Mouse (Mus musculus): ENCODE data around the gene Krt9. TPM values are rescaled to one million over a fixed set of nuclear protein-coding genes. Genes with fewer than 3 reads are reported as not detected.

The Krt9 gene
- polyA plus RNA-seq, 1 experiment from 2014 or later, result 0.09 TPM

- Histone ChIP-seq H3K9ac (ENCODE audit: low read length) (no peak overlapping the region), H3K9me3 (ENCODE audit: control insufficient read depth, low read length) (no peaks in the 10 kb centered on the region), H3K27ac (replicated peaks; ENCODE audit: low read depth, low read length) (no peak overlapping the region), H3K4me2 (ENCODE audit: low read depth, severe bottlenecking) (peak overlapping the region; percentile 47), H3K4me1 (ENCODE audit: control insufficient read depth, insufficient read depth, low read length) (peaks cover 3% of the 10 kb centered on the region; the same call in 1 of the 2 replicates), H3K36me3 (ENCODE audit: control insufficient read depth, insufficient read depth, low read length) (no peaks in the 10 kb centered on the region), H3K4me3 (ENCODE audit: low read depth, low read length) (peak overlapping the region; percentile 21), H3K27me3 (ENCODE audit: control insufficient read depth, insufficient read depth, low read length) (peaks cover 19% of the 10 kb centered on the region)
- WGBS, result 2% methylated on average over 13 of the region's 13 CpGs
- ATAC-seq (ENCODE audit: insufficient number of reproducible peaks, low FRiP score, low TSS enrichment, low read depth) (0 out of 2 replicates have a peak, but pooled peaks have one; percentile 44), DNase-seq (ENCODE audit: low spot score) (no peak)
Observed at GRCm38 (mm10) chr11:100145858-100146560, 47.0 kb downstream of the Krt9 start.

GRCm38 (mm10) chr11:100145104-100145503, 47.9 kb downstream of the Krt9 start:
- Histone ChIP-seq H3K4me1 (ENCODE audit: control insufficient read depth, insufficient read depth, low read length) (peaks cover 6% of the 10 kb centered on the region; the same call in 1 of the 2 replicates), H3K4me2 (ENCODE audit: low read depth, severe bottlenecking) (peak overlapping the region; percentile 47), H3K9ac (ENCODE audit: low read length) (no peak overlapping the region), H3K4me3 (ENCODE audit: low read depth, low read length) (peak overlapping the region; percentile 21), H3K36me3 (ENCODE audit: control insufficient read depth, insufficient read depth, low read length) (no peaks in the 10 kb centered on the region), H3K27me3 (ENCODE audit: control insufficient read depth, insufficient read depth, low read length) (peaks cover 19% of the 10 kb centered on the region), H3K27ac (replicated peaks; ENCODE audit: low read depth, low read length) (no peak overlapping the region), H3K9me3 (ENCODE audit: control insufficient read depth, low read length) (no peaks in the 10 kb centered on the region)
- ATAC-seq (ENCODE audit: insufficient number of reproducible peaks, low FRiP score, low TSS enrichment, low read depth) (no peak), DNase-seq (ENCODE audit: low spot score) (no peak)
- 2% methylated on average over 20 of the region's 20 CpGs for WGBS

- Histone ChIP-seq H3K4me1 (ENCODE audit: control insufficient read depth, insufficient read depth, low read length) (peaks cover 10% of the 10 kb centered on the region; the same call in 1 of the 2 replicates), H3K27ac (replicated peaks; ENCODE audit: low read depth, low read length) (no peak overlapping the region), H3K4me3 (ENCODE audit: low read depth, low read length) (no peak overlapping the region), H3K9ac (ENCODE audit: low read length) (no peak overlapping the region), H3K4me2 (ENCODE audit: low read depth, severe bottlenecking) (no peak overlapping the region), H3K9me3 (ENCODE audit: control insufficient read depth, low read length) (no peaks in the 10 kb centered on the region), H3K36me3 (ENCODE audit: control insufficient read depth, insufficient read depth, low read length) (no peaks in the 10 kb centered on the region), H3K27me3 (ENCODE audit: control insufficient read depth, insufficient read depth, low read length) (peaks cover 18% of the 10 kb centered on the region)
- 90% methylated on average over 21 of the region's 21 CpGs for WGBS
- no peak for ATAC-seq (ENCODE audit: insufficient number of reproducible peaks, low FRiP score, low TSS enrichment, low read depth)
- no peak for DNase-seq (ENCODE audit: low spot score)
Observed at GRCm38 (mm10) chr11:100140966-100141365, 52.1 kb downstream of the Krt9 start.

GRCm38 (mm10) chr11:100139391-100139790, 53.7 kb downstream of the Krt9 start:
- Histone ChIP-seq H3K9ac (ENCODE audit: low read length) (no peak overlapping the region), H3K4me1 (ENCODE audit: control insufficient read depth, insufficient read depth, low read length) (0 out of 2 replicates have a peak, but pooled peaks cover 7% of the 10 kb centered on the region), H3K9me3 (ENCODE audit: control insufficient read depth, low read length) (no peaks in the 10 kb centered on the region), H3K27me3 (ENCODE audit: control insufficient read depth, insufficient read depth, low read length) (peaks cover 3% of the 10 kb centered on the region; the same call in 1 of the 2 replicates), H3K4me2 (ENCODE audit: low read depth, severe bottlenecking) (no peak overlapping the region), H3K36me3 (ENCODE audit: control insufficient read depth, insufficient read depth, low read length) (no peaks in the 10 kb centered on the region), H3K27ac (replicated peaks; ENCODE audit: low read depth, low read length) (no peak overlapping the region), H3K4me3 (ENCODE audit: low read depth, low read length) (no peak overlapping the region)
- DNase-seq (ENCODE audit: low spot score) (no peak), ATAC-seq (ENCODE audit: insufficient number of reproducible peaks, low FRiP score, low TSS enrichment, low read depth) (no peak)
- WGBS, result 61% methylated on average over 2 of the region's 2 CpGs

- H3K27ac ChIP-seq (replicated peaks; ENCODE audit: low read depth, low read length), result no peak overlapping the region
- 54% methylated on average over 7 of the region's 7 CpGs for WGBS
- no peaks in the 10 kb centered on the region for H3K27me3 ChIP-seq (ENCODE audit: control insufficient read depth, insufficient read depth, low read length)
Observed at GRCm38 (mm10) chr11:100138809-100139208, 54.2 kb downstream of the Krt9 start.

GRCm38 (mm10) chr11:100137693-100138092, 55.4 kb downstream of the Krt9 start:
- no peak overlapping the region for H3K4me3 ChIP-seq (ENCODE audit: low read depth, low read length)
- H3K9me3 ChIP-seq (ENCODE audit: control insufficient read depth, low read length), result no peaks in the 10 kb centered on the region
- H3K36me3 ChIP-seq (ENCODE audit: control insufficient read depth, insufficient read depth, low read length), result no peaks in the 10 kb centered on the region
- 32% methylated on average over 5 of the region's 5 CpGs for WGBS
- ATAC-seq (ENCODE audit: insufficient number of reproducible peaks, low FRiP score, low TSS enrichment, low read depth), result no peak
- no peak overlapping the region for H3K27ac ChIP-seq (replicated peaks; ENCODE audit: low read depth, low read length)
- no peaks in the 10 kb centered on the region for H3K27me3 ChIP-seq (ENCODE audit: control insufficient read depth, insufficient read depth, low read length)
- no peak overlapping the region for H3K9ac ChIP-seq (ENCODE audit: low read length)
- H3K4me2 ChIP-seq (ENCODE audit: low read depth, severe bottlenecking), result no peak overlapping the region
- no peak for DNase-seq (ENCODE audit: low spot score)
- 0 out of 2 replicates have a peak, but pooled peaks cover 7% of the 10 kb centered on the region for H3K4me1 ChIP-seq (ENCODE audit: control insufficient read depth, insufficient read depth, low read length)

More at GRCm38 (mm10) chr11:100138809-100139208, 54.2 kb downstream of the Krt9 start:
- Histone ChIP-seq H3K4me1 (ENCODE audit: control insufficient read depth, insufficient read depth, low read length) (0 out of 2 replicates have a peak, but pooled peaks cover 7% of the 10 kb centered on the region), H3K36me3 (ENCODE audit: control insufficient read depth, insufficient read depth, low read length) (no peaks in the 10 kb centered on the region), H3K9ac (ENCODE audit: low read length) (no peak overlapping the region), H3K4me3 (ENCODE audit: low read depth, low read length) (no peak overlapping the region), H3K9me3 (ENCODE audit: control insufficient read depth, low read length) (no peaks in the 10 kb centered on the region), H3K4me2 (ENCODE audit: low read depth, severe bottlenecking) (no peak overlapping the region)
- no peak for DNase-seq (ENCODE audit: low spot score)
- ATAC-seq (ENCODE audit: insufficient number of reproducible peaks, low FRiP score, low TSS enrichment, low read depth), result no peak

Other genes with a start within 250 kb of the Krt9 start
- not detected in 2 replicates for gene Krtap9-5, start 244.8 kb downstream of the Krt9 start, polyA plus RNA-seq (2014; fragmentation: Nextera tagmentation; extraction: Ambion mirVana)
- gene Krtap29-1, start 214.2 kb downstream of the Krt9 start, polyA plus RNA-seq (2014; fragmentation: Nextera tagmentation; extraction: Ambion mirVana), result not detected in 2 replicates
- not detected in 2 replicates for gene Krtap16-1, start 206.6 kb downstream of the Krt9 start, polyA plus RNA-seq (2014; fragmentation: Nextera tagmentation; extraction: Ambion mirVana)
- 0.48 and 1.0 TPM in 2 replicates for gene Krtap17-1, start 199.3 kb downstream of the Krt9 start, polyA plus RNA-seq (2014; fragmentation: Nextera tagmentation; extraction: Ambion mirVana)
- gene Krt33a, start 177.0 kb downstream of the Krt9 start, polyA plus RNA-seq (2014; fragmentation: Nextera tagmentation; extraction: Ambion mirVana), result not detected in 2 replicates
- gene Krt33b, start 163.4 kb downstream of the Krt9 start, polyA plus RNA-seq (2014; fragmentation: Nextera tagmentation; extraction: Ambion mirVana), result 0.15 and 0.16 TPM in 2 replicates
- not detected in 2 replicates for gene Krt34, start 151.7 kb downstream of the Krt9 start, polyA plus RNA-seq (2014; fragmentation: Nextera tagmentation; extraction: Ambion mirVana)
- gene Krt31, start 142.7 kb downstream of the Krt9 start, polyA plus RNA-seq (2014; fragmentation: Nextera tagmentation; extraction: Ambion mirVana), result not detected in 2 replicates
- gene Krt32, start 105.0 kb downstream of the Krt9 start, polyA plus RNA-seq (2014; fragmentation: Nextera tagmentation; extraction: Ambion mirVana), result not detected in 2 replicates
- gene Krt35, start 97.0 kb downstream of the Krt9 start, polyA plus RNA-seq (2014; fragmentation: Nextera tagmentation; extraction: Ambion mirVana), result 0.11 TPM in 1 of 2 replicates, not detected in the other
- gene Krt36, start 87.6 kb downstream of the Krt9 start, polyA plus RNA-seq (2014; fragmentation: Nextera tagmentation; extraction: Ambion mirVana), result 0.08 and 0.11 TPM in 2 replicates
- gene Krt13, start 71.7 kb downstream of the Krt9 start, polyA plus RNA-seq (2014; fragmentation: Nextera tagmentation; extraction: Ambion mirVana), result not detected in 2 replicates
- gene Krt15, start 57.3 kb downstream of the Krt9 start, polyA plus RNA-seq (2014; fragmentation: Nextera tagmentation; extraction: Ambion mirVana), result 3.4 and 6.7 TPM in 2 replicates
- gene Krt19, start 44.6 kb downstream of the Krt9 start, polyA plus RNA-seq (2014; fragmentation: Nextera tagmentation; extraction: Ambion mirVana), result 6.4 and 8.0 TPM in 2 replicates
- gene Krt14, start 14.3 kb upstream of the Krt9 start, polyA plus RNA-seq (2014; fragmentation: Nextera tagmentation; extraction: Ambion mirVana), result 47.5 and 49.6 TPM in 2 replicates
- gene Krt16, start 55.7 kb upstream of the Krt9 start, polyA plus RNA-seq (2014; fragmentation: Nextera tagmentation; extraction: Ambion mirVana), result not detected in 2 replicates
- gene Krt17, start 67.8 kb upstream of the Krt9 start, polyA plus RNA-seq (2014; fragmentation: Nextera tagmentation; extraction: Ambion mirVana), result 11.2 and 11.6 TPM in 2 replicates
- gene Krt42, start 76.6 kb upstream of the Krt9 start, polyA plus RNA-seq (2014; fragmentation: Nextera tagmentation; extraction: Ambion mirVana), result 0.09 and 0.26 TPM in 2 replicates
- gene Eif1, start 126.6 kb upstream of the Krt9 start, polyA plus RNA-seq (2014; fragmentation: Nextera tagmentation; extraction: Ambion mirVana), result 1,608 and 1,642 TPM in 2 replicates
- gene Gast, start 141.2 kb upstream of the Krt9 start, polyA plus RNA-seq (2014; fragmentation: Nextera tagmentation; extraction: Ambion mirVana), result not detected in 2 replicates
- gene Hap1, start 162.9 kb upstream of the Krt9 start, polyA plus RNA-seq (2014; fragmentation: Nextera tagmentation; extraction: Ambion mirVana), result 0.38 and 0.39 TPM in 2 replicates
- gene Jup, start 204.5 kb upstream of the Krt9 start, polyA plus RNA-seq (2014; fragmentation: Nextera tagmentation; extraction: Ambion mirVana), result 29.8 and 32.3 TPM in 2 replicates
- gene P3h4, start 221.6 kb upstream of the Krt9 start, polyA plus RNA-seq (2014; fragmentation: Nextera tagmentation; extraction: Ambion mirVana), result 36.7 and 40.2 TPM in 2 replicates
- 81.3 and 85.4 TPM in 2 replicates for gene Fkbp10, start 222.5 kb upstream of the Krt9 start, polyA plus RNA-seq (2014; fragmentation: Nextera tagmentation; extraction: Ambion mirVana)
- 157 and 160 TPM in 2 replicates for gene Nt5c3b, start 248.6 kb upstream of the Krt9 start, polyA plus RNA-seq (2014; fragmentation: Nextera tagmentation; extraction: Ambion mirVana)
- 0.93 and 1.0 TPM in 2 replicates for gene Klhl10, start 248.7 kb upstream of the Krt9 start, polyA plus RNA-seq (2014; fragmentation: Nextera tagmentation; extraction: Ambion mirVana)

All from limb, embryonic 11.5 days (tissue).